Mouse (Mus musculus) neural tube, embryonic 14.5 days (tissue): ENCODE measurements around the gene Ntsr1. TPM values are rescaled to one million over a fixed set of nuclear protein-coding genes. Genes with fewer than 3 reads are reported as not detected.

Experiments
- ATAC-seq: fragments of 200-750 bp; cut with Nextera tagmentation; 2 replicates; pipeline ENCODE4 v1.8.0; 2017; ENCODE audit warnings: low read depth, mild to moderate bottlenecking, moderate TSS enrichment, moderate library complexity
- H3K27ac ChIP-seq: fragments of 300-500 bp; sonication (generic); 2 replicates; pipeline ENCODE4 v1.5.1; 2014; ENCODE audit warnings: low read depth, mild to moderate bottlenecking, control low read depth, low read length, moderate library complexity, mixed read lengths
- H3K27me3 ChIP-seq: fragments of 300-500 bp; sonication (generic); 2 replicates; pipeline ENCODE4 v1.6.1; 2014; ENCODE audit warnings: low read length; ENCODE audit not compliant: control insufficient read depth, insufficient read depth
- H3K36me3 ChIP-seq: fragments of 300-500 bp; sonication (generic); 2 replicates; pipeline ENCODE4 v1.6.1; 2014; ENCODE audit warnings: low read length, mixed read lengths; ENCODE audit not compliant: control insufficient read depth, insufficient read depth
- H3K4me1 ChIP-seq: fragments of 300-500 bp; sonication (generic); 2 replicates; pipeline ENCODE4 v1.6.1; 2014; ENCODE audit warnings: low read length; ENCODE audit not compliant: control insufficient read depth, insufficient read depth
- H3K4me2 ChIP-seq: fragments of 300-500 bp; sonication (generic); 2 replicates; pipeline ENCODE4 v1.6.1; 2014; ENCODE audit warnings: mild to moderate bottlenecking, low read depth, low read length, control low read depth
- H3K4me3 ChIP-seq: fragments of 300-500 bp; sonication (generic); 2 replicates; pipeline ENCODE4 v1.5.1; 2014; ENCODE audit warnings: low read depth, low read length, control low read depth, mixed read lengths
- H3K9ac ChIP-seq: fragments of 300-500 bp; sonication (generic); replicated peaks from 2 replicates; pipeline ENCODE4 v1.6.1; 2014; ENCODE audit warnings: low read depth, mild to moderate bottlenecking, control low read depth, low read length, mixed read lengths
- H3K9me3 ChIP-seq: fragments of 300-500 bp; sonication (generic); 2 replicates; pipeline ENCODE4 v1.6.1; 2016; ENCODE audit warnings: low read length; ENCODE audit not compliant: control insufficient read depth
- WGBS: fragments of 180-500 bp; shearing (Covaris S2); extraction: QIAGEN DNeasy Blood & Tissue Kit; methylation state at CpG from one replicate; pipeline ENCODE4 v1.1.7; 2014; 5-methylcytosine and 5-hydroxymethylcytosine counted together
- polyA plus RNA-seq: library from polyadenylated mRNA; unstranded; fragments of >200 nt; fragmentation: Nextera tagmentation; extraction: Ambion mirVana; gene quantifications from 2 replicates; pipeline ENCODE4 v1.2.1, GENCODE M21; 2014

Gene Ntsr1
- polyA plus RNA-seq, 1 experiment from 2014 or later = 2.3 TPM

DNA sequence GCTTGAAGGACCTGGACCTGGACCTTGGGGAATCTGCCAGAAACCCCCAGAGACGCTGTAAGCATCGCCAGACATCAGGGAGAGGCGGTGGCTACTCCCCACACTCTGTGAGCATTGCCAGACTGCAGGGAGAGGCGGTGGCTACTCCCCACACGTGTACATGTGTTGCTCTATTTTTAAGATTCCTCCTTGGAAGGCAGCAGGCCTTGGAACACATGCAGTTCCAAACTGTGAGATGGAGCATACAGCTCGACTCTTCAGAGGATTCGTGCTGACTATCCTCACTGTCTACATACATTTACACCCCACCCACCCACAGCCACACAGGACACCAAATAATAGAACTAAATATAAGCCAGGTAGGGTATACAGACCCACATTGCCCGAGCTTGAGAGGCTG is 3.9 kb upstream of the Ntsr1 start:
- H3K27me3 ChIP-seq = peaks cover 14% of the 10 kb centered on the region
- peaks cover 6% of the 10 kb centered on the region; the same call in 1 of the 2 replicates for H3K4me1 ChIP-seq
- H3K27ac ChIP-seq = no peak overlapping the region
- no peak for ATAC-seq
- H3K4me2 ChIP-seq = no peak overlapping the region
- no peak overlapping the region for H3K9ac ChIP-seq
- no peak overlapping the region for H3K4me3 ChIP-seq
- no peaks in the 10 kb centered on the region for H3K36me3 ChIP-seq
- WGBS = 75% methylated on average over 8 of the region's 8 CpGs
- H3K9me3 ChIP-seq = no peaks in the 10 kb centered on the region

GRCm38 (mm10) chr2:180500726-180501125 is 950 bp downstream of the Ntsr1 start:
- no peak for ATAC-seq
- no peak overlapping the region for H3K9ac ChIP-seq
- H3K4me1 ChIP-seq = peaks cover 6% of the 10 kb centered on the region; the same call in 1 of the 2 replicates
- 0 out of 2 replicates have a peak overlapping the region, but pooled peaks have one; percentile 23 for H3K4me3 ChIP-seq
- peak overlapping the region; percentile 71; the same call in 1 of the 2 replicates for H3K4me2 ChIP-seq
- no peaks in the 10 kb centered on the region for H3K36me3 ChIP-seq
- no peak overlapping the region for H3K27ac ChIP-seq
- H3K27me3 ChIP-seq = peaks cover 17% of the 10 kb centered on the region
- no peaks in the 10 kb centered on the region for H3K9me3 ChIP-seq
- WGBS = 34% methylated on average over 13 of the region's 13 CpGs

DNA sequence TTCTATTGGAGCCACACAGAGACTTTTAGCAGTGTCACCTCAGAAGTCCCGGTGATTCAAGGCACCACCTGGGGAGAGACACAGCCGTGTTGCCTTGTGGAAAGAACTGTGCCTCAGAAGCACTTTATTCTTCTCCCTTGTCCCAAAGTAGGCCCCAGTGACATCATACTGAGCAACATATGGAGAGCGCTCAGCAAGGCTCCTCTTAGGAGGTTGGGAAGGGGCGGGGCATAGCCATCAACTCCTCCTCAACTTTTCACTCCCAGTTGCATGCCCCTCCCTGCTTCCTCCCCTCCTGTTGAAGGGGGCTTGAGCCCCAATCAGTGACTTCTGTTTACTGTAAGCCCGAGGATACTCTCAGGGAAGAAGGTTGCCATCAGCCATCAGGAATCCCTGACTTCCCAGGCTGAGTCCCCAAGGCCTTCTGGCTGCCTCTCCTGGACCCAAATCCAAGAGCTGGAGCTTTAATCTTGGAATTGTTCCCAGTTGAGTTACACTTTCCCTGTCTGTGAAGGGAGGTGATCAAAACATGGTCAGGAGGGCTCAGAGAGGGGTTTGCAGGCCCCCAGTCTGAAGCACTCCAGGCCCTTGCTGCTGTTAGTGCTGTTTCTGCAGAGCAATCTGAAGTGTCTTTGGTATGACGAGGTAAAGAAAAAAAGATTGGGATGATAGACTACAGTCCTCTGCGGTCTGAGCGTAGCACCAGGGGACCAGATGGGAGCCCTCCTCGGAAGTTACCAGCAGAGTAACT is 1.6 kb downstream of the Ntsr1 start:
- ATAC-seq = no peak
- Histone ChIP-seq H3K27ac (no peak overlapping the region), H3K9me3 (no peaks in the 10 kb centered on the region), H3K4me1 (peaks cover 6% of the 10 kb centered on the region; the same call in 1 of the 2 replicates), H3K36me3 (no peaks in the 10 kb centered on the region), H3K4me3 (no peak overlapping the region), H3K27me3 (peaks cover 17% of the 10 kb centered on the region), H3K4me2 (no peak overlapping the region), H3K9ac (no peak overlapping the region)
- WGBS = 42% methylated on average over 9 of the region's 9 CpGs

DNA sequence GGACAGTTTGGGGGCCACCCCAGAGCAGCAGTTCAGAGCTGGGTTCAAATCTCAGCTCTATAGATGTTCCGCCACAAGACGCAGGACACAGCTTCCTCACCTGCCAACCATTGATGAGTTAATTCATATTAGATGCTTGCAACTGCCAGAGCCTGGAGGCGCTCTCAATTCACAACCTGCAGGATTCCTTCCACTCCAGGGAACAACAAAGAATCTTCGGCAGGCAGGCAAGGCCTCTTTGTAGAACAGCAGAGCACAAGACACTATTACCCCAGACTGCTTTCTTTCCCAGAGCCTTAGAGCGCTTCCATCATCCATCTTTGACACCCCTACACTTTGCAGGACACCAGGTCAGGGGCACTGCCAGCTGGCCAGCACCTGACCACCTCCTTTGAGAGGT is 6.5 kb downstream of the Ntsr1 start:
- H3K27me3 ChIP-seq = no peaks in the 10 kb centered on the region
- no peak overlapping the region for H3K9ac ChIP-seq
- no peak overlapping the region for H3K27ac ChIP-seq
- no peak overlapping the region for H3K4me2 ChIP-seq
- no peaks in the 10 kb centered on the region for H3K9me3 ChIP-seq
- WGBS = 34% methylated on average over 5 of the region's 5 CpGs
- no peak overlapping the region for H3K4me3 ChIP-seq
- H3K4me1 ChIP-seq = no peaks in the 10 kb centered on the region
- ATAC-seq = no peak
- H3K36me3 ChIP-seq = no peaks in the 10 kb centered on the region

DNA sequence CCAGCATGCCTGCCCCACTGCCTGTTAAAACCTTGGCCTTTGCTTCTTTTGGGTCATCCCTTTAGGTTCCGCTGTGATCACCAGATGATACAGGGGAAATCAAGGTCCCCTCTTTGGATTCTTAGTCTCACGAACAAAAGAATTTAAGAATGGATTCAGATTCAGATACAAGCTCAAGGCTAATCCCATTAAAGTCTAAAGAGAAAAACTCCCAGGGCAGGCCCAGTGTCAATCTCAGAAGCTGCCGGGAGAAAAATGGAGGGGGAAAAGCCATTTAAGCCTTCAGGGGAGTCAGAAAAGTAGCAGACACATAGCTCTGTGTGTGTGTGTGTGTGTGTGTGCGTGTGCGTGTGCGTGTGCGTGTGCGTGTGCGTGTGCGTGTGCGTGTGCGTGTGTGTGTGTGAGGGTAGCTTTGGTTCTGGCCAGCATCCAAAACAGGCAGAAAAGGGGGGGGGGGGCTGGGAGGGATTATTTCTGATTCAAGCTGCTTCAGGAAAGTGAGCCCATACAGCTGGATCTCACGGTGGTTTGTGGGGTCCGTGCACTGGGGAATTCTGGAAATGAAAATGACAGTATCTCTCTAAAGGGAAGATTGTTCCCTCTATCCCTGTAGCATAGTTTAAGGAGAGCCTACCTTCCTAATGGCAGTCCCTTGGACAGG is 8.8 kb downstream of the Ntsr1 start:
- no peaks in the 10 kb centered on the region for H3K27me3 ChIP-seq
- ATAC-seq = no peak
- 77% methylated on average over 14 of the region's 14 CpGs for WGBS
- no peak overlapping the region for H3K4me2 ChIP-seq
- no peaks in the 10 kb centered on the region for H3K9me3 ChIP-seq
- H3K4me1 ChIP-seq = no peaks in the 10 kb centered on the region
- H3K4me3 ChIP-seq = no peak overlapping the region
- no peaks in the 10 kb centered on the region for H3K36me3 ChIP-seq
- H3K27ac ChIP-seq = no peak overlapping the region
- no peak overlapping the region for H3K9ac ChIP-seq

DNA sequence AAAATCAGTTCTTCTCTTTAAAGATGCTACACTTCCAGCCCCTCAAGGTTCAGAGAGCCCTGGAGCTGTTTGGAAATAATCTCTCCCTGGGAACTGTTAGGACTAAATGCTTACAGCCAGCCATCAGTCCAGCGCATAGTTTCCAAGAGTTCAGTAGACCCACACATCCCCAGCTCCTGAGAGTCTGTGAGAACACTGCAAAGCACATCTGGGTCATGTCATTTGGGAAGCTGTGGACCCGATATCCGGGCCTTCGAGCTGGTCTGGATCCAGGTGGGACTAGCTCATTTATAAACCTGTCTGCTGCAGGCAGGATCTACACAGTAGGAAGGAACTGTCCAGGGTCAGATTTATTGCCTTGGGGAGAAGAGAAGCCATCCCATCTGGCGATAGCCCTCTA is 11.1 kb downstream of the Ntsr1 start:
- Histone ChIP-seq H3K9ac (no peak overlapping the region), H3K27ac (no peak overlapping the region), H3K36me3 (no peaks in the 10 kb centered on the region), H3K4me2 (no peak overlapping the region), H3K27me3 (no peaks in the 10 kb centered on the region), H3K9me3 (no peaks in the 10 kb centered on the region), H3K4me3 (no peak overlapping the region), H3K4me1 (no peaks in the 10 kb centered on the region)
- WGBS = 67% methylated on average over 5 of the region's 5 CpGs
- no peak for ATAC-seq

DNA sequence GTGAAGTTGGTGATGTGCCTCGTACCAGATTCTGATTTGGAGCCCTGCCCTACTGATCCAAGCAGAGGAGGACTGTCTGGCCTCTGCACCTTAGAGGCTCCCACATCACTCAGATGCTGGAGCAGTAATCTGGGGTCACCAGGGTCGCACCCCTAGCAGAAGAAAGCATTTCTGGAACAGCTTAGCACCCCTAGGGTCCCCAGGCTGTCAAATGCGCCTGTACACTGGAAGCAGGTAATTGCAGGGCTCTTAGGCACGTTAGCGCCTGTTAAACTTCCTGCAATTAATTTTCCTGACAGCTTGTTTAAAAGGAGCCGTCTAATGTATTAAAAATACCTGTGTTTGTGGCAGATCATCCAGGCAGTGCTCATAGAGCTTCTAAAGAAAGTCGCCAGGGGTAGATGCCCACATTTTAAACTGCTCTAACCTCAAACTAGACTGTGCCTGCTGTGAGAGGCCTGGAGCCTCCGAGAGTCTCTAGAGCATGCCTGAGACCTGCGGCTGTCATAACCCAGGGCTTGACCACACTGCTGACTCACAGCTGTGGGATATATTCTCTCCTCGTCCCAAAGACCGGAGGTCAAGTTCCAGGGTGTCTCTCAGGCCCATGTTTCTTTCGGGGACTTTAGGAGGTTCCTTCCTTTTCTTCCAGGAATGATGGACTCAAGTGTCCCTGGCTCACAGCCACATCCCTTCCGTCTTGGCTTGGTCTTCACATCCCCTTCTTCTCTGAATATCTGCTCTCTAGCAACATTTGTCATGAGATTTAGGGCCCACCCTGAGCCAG is 12.3 kb downstream of the Ntsr1 start:
- no peak overlapping the region for H3K4me2 ChIP-seq
- H3K27me3 ChIP-seq = no peaks in the 10 kb centered on the region
- no peak overlapping the region for H3K27ac ChIP-seq
- no peak overlapping the region for H3K4me3 ChIP-seq
- 50% methylated on average over 13 of the region's 13 CpGs for WGBS
- ATAC-seq = no peak
- no peaks in the 10 kb centered on the region for H3K4me1 ChIP-seq
- no peaks in the 10 kb centered on the region for H3K9me3 ChIP-seq
- H3K9ac ChIP-seq = no peak overlapping the region
- no peaks in the 10 kb centered on the region for H3K36me3 ChIP-seq

GRCm38 (mm10) chr2:180513019-180513418 is 13.2 kb downstream of the Ntsr1 start:
- ATAC-seq = no peak
- no peaks in the 10 kb centered on the region for H3K9me3 ChIP-seq
- H3K9ac ChIP-seq = no peak overlapping the region
- WGBS = 60% methylated on average over 3 of the region's 3 CpGs
- no peak overlapping the region for H3K4me3 ChIP-seq
- no peaks in the 10 kb centered on the region for H3K27me3 ChIP-seq
- no peak overlapping the region for H3K4me2 ChIP-seq
- no peaks in the 10 kb centered on the region for H3K36me3 ChIP-seq
- no peak overlapping the region for H3K27ac ChIP-seq
- no peaks in the 10 kb centered on the region for H3K4me1 ChIP-seq

DNA sequence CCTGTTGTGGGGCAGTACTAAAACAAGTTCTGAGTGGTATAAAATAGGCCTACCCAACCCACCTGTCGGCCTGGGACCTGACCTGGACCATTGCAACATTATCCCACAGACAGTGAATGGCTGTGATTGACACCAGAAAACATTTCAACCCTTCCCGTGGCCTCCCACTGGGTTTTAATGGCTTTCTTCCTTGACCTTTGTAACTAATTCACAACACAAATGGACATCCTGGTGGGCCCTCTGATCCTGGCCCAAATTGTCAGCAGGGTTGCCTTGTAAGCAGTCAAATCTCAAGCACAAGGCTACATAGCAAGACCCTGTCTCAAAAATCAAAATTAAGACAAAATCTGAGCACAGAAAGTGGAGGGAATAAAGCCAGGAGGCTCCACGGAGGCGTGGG is 14.1 kb downstream of the Ntsr1 start:
- 41% methylated on average over 4 of the region's 4 CpGs for WGBS
- no peak overlapping the region for H3K4me2 ChIP-seq
- H3K9me3 ChIP-seq = no peaks in the 10 kb centered on the region
- no peak overlapping the region for H3K9ac ChIP-seq
- no peak overlapping the region for H3K27ac ChIP-seq
- ATAC-seq = no peak
- H3K36me3 ChIP-seq = no peaks in the 10 kb centered on the region
- no peaks in the 10 kb centered on the region for H3K4me1 ChIP-seq
- H3K4me3 ChIP-seq = no peak overlapping the region
- no peaks in the 10 kb centered on the region for H3K27me3 ChIP-seq
